Mouse (Mus musculus): Measurements from ENCODE around the gene Pfkfb2.

Gene Pfkfb2

GRCm38 (mm10) chr1:130738551-130739106 lies 9.6 kb upstream of the Pfkfb2 start:
- DNase-seq (ENCODE audit: extremely low read depth, low read depth): no peak

- DNase-seq (ENCODE audit: extremely low read depth, low read depth): no peak
Measured at GRCm38 (mm10) chr1:130737916-130738315, 8.9 kb upstream of the Pfkfb2 start.

DNA sequence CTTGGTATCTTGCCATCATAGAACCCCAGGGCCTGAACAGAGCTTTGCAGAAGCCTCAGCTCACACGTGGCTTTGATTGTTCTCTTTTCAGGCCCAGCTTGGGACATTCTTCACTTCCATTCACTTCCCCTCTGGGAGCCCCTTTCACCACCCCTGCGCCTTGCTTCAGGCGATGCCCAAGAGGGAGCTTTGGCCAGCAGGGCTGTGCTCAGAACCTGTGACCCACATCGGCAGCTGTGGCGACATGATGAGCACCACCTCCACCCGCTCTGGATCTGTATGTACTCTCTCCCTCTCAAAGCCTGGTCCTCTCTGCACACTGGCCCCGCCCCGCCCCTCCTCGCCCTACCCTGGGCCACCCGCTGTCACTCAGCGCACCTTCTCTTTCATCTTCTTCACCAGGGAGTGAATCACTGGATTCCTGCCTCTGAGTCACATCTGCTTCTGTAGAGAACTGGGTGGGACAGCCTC lies 8.4 kb upstream of the Pfkfb2 start:
- no peak for DNase-seq (ENCODE audit: extremely low read depth, low read depth)

DNA sequence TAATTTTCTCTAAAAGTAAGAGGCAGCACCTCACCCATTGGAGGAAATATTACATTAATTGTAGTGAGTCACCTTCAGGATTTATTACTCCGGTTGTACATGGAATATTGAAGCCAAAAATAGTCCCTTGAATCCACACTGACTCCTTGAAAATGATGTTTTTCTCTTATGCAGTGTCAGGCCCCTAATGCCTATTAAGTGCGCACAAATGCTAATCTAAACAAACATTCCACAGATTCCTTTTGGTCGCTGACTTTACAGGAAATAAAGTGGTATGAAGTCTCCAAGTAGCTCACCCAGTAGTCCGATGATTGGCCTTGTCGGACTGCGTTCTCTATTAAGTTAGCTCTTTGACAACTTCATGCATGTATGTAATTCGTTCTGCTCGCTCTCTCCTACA lies 5.8 kb upstream of the Pfkfb2 start:
- no peak for DNase-seq (ENCODE audit: extremely low read depth, low read depth)

GRCm38 (mm10) chr1:130734452-130734851 lies 5.4 kb upstream of the Pfkfb2 start:
- no peak for DNase-seq (ENCODE audit: extremely low read depth, low read depth)

DNA sequence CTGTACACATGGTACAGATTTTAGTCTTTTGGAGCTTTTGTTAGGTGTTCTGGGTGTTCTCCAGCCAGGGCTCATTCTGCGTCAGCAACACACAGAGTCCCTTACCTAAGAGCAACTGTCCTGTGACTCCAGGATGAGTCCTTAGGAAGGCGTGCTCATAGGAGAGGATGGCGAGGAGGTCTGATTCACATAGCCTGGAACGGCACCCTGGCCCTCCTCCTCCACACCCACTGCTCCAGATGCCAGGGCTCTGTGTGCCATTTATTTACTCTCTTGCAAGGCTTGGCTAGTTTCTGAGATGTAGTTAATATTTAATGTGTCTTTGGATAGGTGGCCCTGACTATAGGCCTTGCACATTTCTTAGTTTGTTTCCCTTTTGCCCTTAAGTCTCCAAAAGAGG lies 4.6 kb upstream of the Pfkfb2 start:
- no peak for DNase-seq (ENCODE audit: extremely low read depth, low read depth)

DNA sequence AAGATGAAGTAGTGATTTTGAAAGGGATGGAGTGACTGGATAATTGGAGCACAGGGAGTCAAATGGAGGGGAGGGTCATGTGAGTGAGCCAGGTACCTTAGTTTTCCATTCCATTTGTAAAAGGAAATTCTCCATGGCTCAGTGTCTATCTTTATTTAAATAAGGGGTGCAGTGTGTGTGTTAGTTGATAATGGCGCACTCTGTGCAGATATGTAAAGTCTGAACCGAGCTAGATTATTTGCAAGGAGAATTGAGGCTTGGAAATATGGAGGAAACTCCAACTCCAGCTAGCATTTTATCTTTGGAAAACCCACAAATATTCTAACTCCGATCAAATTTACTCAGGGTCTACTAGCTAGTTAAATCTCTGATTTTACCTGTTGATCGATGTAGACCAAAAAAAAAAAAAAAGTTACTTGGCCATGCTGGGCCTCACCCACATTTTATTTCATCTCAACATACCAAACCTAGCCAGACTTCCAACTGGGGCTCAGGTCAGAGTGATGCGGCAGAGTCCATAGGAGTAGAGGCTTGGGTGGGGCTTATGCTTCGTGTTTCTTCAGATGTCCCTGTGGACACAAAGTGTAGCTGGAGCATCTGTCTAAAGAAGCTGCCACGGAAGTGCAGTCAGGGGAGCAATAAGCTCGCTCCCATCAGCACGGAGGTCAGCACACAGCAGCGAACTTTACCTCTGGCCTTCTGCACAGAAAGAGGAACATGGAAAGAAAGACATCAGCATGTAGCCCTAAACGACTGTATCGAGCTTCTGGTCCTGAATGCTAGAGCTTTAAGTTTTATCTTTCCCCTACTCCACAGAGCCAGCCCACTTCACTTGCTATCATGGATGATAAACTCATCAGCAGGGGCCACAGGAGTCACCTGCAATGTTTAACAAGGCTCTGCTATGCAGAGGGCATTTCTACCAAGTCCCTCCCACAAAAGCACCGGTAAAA lies 3.9 kb upstream of the Pfkfb2 start:
- peak; percentile 23 for DNase-seq (ENCODE audit: extremely low read depth, low read depth)

DNA sequence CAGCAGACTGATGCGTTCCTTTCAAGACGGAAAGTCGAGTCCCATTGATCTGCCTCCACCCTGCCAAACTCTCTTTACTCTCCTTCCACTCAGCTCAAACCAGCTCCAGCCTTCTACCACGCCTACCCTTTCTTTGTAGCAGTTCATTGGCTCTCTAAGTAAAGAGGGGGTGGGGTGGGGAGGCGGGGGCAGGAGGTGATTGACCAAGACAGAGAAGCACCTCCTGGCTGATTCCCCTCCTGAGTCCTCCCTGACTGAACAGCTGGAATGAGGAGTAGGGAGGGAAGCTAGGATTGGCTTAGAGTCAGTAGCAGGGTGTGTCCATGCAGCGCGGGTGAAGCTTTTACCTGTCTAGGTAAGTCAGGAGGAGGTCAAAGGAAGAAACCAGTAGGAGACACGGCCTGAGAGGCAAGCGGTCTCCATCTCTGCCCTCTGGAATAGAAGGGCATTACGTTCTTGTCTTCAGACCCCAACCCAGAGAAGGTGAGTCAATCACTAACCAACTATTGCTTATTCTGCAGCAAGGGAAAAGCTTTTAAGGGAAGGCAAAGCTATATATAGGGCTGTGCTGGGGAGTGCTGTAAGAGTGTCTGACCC lies 2.8 kb upstream of the Pfkfb2 start, which contains the start of gene AA986860:
Gene AA986860, plus strand, starts transcription at position 236 of the 597 bp plus-strand sequence.
- DNase-seq (ENCODE audit: extremely low read depth, low read depth): no peak

- no peak for DNase-seq (ENCODE audit: extremely low read depth, low read depth)
Measured at GRCm38 (mm10) chr1:130728708-130729107, 345 bp downstream of the Pfkfb2 start.

DNA sequence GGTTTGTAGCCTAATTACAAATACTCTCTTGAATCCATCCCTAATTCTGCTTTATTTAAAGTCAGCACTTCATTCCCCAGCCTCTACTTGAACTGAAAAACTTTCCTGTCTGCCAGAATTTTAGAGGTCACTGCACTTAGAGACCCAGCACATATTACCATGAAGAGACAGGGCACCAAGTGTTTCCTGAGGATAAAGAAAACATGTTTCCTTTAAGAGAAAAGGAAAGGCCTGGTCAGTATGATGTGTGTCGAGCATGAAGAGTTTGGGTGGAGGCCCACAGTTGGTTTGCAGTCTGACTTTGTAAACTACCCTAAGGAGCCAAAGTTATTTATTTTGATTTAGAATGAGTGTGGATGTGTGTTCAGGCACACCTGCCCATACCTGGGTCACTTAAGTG lies 983 bp downstream of the Pfkfb2 start:
- no peak for DNase-seq (ENCODE audit: extremely low read depth, low read depth)

DNA sequence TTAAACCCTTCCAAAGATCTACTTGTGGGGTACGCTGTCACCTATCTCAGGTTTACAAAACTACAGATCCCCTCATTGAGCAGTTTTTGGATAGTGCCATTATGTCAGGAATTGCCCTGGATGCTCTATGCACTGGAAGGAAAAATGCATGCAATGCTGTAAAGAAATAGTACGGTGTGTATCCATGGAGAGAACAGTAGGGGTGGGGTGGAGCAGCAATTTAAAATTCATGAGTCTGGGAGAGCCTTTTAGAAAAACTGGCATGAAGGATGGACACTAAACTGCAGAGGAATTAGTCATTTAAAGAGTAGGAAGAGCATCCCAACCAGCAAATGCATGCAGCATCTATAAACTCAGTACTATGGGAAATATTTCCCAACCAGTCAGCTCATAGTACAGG lies 2.7 kb downstream of the Pfkfb2 start:
- no peak for DNase-seq (ENCODE audit: extremely low read depth, low read depth)

- DNase-seq (ENCODE audit: extremely low read depth, low read depth): no peak
Measured at GRCm38 (mm10) chr1:130724206-130724605, 4.8 kb downstream of the Pfkfb2 start.

- peak; percentile 59 for DNase-seq (ENCODE audit: extremely low read depth, low read depth)
Measured at GRCm38 (mm10) chr1:130717291-130717871, 11.7 kb downstream of the Pfkfb2 start, which contains the start of gene Yod1. Yod1 (plus strand) TSS chr1:130717327.

DNA sequence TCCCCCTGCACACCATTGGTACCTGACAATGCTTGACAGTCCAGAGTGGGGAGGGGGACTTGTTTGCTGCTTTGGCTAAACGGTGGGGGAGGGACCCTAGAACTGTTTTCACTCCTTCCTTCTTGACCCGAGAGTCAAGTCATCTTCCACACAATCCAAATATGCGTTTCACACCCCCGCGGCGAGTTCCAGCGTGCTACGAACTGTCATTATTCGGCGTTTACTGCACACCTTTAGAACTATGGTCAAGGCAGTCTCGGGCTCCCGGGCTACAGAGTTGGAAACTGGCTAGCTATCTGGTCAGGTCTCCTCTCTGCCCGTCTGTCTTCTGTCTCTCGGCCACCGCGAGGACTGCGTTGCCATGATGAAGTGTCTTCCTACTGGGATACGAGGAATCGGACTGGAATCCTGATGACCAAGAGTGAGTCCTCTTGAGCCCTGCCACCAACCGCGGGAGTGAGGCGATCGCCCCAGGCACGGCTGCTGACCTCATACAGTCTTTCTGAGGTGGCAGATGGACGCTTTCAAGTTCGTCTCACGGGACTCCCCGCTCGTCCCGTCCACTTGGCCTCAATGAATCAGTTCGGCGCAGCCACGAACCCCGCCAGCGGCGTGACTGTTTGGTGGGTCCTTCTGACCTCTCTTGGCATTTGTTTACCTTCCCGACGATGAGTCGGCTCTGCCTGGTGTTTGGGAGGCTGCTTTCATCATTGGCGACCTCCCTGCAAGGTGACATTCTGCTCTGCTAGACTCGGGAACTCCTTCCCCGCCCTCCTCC lies 12.4 kb downstream of the Pfkfb2 start:
- peak; percentile 26 for DNase-seq (ENCODE audit: extremely low read depth, low read depth)

- DNase-seq (ENCODE audit: extremely low read depth, low read depth): no peak
Measured at GRCm38 (mm10) chr1:130716218-130716512, 12.9 kb downstream of the Pfkfb2 start.

- DNase-seq (ENCODE audit: extremely low read depth, low read depth): peak; percentile 86
Measured at GRCm38 (mm10) chr1:130715561-130716217, 13.4 kb downstream of the Pfkfb2 start, which contains the start of gene Gm29427. Gm29427 (minus strand) TSS chr1:130715799.

DNA sequence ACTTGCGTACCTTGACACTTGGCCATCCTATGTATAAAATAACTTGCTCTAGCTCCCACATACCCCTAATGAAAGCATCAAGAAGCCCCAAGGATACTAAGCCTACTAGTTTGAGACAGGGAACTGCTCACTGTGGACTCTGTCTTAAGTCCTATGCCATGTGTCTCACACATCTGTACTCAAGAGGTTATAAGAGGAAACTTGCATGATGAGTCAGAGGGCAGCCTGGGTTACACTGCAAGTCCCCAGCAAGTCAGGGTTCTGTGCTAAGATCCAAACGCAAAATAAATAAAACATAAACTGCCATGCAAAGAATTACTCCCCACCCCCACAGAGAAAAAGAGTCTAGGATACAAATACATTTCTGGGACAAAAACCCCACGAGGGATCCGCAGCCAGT lies 15.0 kb downstream of the Pfkfb2 start:
- DNase-seq (ENCODE audit: extremely low read depth, low read depth): no peak

GRCm38 (mm10) chr1:130710283-130711080 lies 18.6 kb downstream of the Pfkfb2 start:
- DNase-seq (ENCODE audit: extremely low read depth, low read depth): no peak

GRCm38 (mm10) chr1:130703613-130704012 lies 25.4 kb downstream of the Pfkfb2 start:
- no peak for DNase-seq (ENCODE audit: extremely low read depth, low read depth)

GRCm38 (mm10) chr1:130701976-130702375 lies 27.1 kb downstream of the Pfkfb2 start:
- no peak for DNase-seq (ENCODE audit: extremely low read depth, low read depth)
